Mouse (Mus musculus): ENCODE data around the gene Srd5a2. TPM values are rescaled to one million over a fixed set of nuclear protein-coding genes. Genes with fewer than 3 reads are reported as not detected.

Gene Srd5a2
- polyA plus RNA-seq, 1 experiment, result not detected

DNA sequence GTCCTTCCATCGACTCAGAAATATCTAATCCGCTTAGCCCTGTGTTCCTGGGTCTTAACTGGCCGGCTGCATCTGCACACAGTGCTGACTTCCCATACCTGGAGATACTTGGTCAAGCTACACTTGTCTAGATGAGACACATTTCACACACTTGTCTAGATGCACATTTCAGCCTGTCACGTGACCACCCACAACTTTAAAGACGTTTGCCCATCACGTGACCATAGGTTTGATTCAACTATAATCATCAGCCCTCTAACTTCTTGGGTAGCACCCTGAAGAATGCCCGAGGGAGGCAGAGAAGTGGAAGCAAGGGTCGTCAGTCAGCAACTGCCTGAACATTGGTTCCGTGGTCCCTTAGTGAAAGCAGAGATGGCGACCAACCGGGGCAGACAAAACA, 75.1 kb downstream of the Srd5a2 start:
- Histone ChIP-seq H3K27ac (ENCODE audit: insufficient read depth, low read length) (no peak overlapping the region), H3K4me3 (replicated peaks; ENCODE audit: insufficient read depth, low read depth, low read length) (no peak overlapping the region), H3K27me3 (ENCODE audit: control insufficient read depth, insufficient read depth, low read length) (no peaks in the 10 kb centered on the region), H3K4me1 (ENCODE audit: control insufficient read depth, insufficient read depth, low read length) (no peaks in the 10 kb centered on the region)
- TF ChIP-seq CTCF (IDR thresholded peaks at IDR 0.05; ENCODE audit: borderline replicate concordance, insufficient read depth, low read depth, low read length) (no peak), POLR2A (IDR thresholded peaks at IDR 0.05; ENCODE audit: borderline replicate concordance, insufficient read depth, low read length) (no peak)
- no peak for DNase-seq
- 89% methylated on average over 11 of the region's 11 CpGs for WGBS

DNA sequence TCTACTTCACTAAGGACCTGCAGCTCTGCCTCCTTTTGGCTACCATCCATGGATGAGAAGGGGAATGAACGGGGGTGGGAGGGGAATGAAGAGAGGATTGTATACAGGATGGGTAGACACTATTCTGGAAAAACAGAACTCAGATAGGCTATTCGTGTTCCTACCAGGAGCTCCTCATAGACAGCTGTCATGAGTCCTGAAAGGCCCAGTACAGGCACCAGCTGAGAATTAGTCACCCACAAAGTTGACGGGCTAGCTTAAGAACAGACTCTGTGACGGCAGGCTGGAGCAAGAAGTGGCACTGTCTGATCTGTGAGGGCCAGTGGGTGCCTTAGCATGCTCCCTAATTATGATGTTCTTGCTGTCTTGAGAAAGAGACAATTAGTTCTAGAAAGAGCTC, 76.4 kb downstream of the Srd5a2 start:
- Histone ChIP-seq H3K4me1 (ENCODE audit: control insufficient read depth, insufficient read depth, low read length) (no peaks in the 10 kb centered on the region), H3K27ac (ENCODE audit: insufficient read depth, low read length) (no peak overlapping the region), H3K4me3 (replicated peaks; ENCODE audit: insufficient read depth, low read depth, low read length) (no peak overlapping the region), H3K27me3 (ENCODE audit: control insufficient read depth, insufficient read depth, low read length) (no peaks in the 10 kb centered on the region)
- 35% methylated on average over 4 of the region's 4 CpGs for WGBS
- DNase-seq, result no peak
- TF ChIP-seq CTCF (IDR thresholded peaks at IDR 0.05; ENCODE audit: borderline replicate concordance, insufficient read depth, low read depth, low read length), result no peak
- no peak for TF ChIP-seq POLR2A (IDR thresholded peaks at IDR 0.05; ENCODE audit: borderline replicate concordance, insufficient read depth, low read length)

DNA sequence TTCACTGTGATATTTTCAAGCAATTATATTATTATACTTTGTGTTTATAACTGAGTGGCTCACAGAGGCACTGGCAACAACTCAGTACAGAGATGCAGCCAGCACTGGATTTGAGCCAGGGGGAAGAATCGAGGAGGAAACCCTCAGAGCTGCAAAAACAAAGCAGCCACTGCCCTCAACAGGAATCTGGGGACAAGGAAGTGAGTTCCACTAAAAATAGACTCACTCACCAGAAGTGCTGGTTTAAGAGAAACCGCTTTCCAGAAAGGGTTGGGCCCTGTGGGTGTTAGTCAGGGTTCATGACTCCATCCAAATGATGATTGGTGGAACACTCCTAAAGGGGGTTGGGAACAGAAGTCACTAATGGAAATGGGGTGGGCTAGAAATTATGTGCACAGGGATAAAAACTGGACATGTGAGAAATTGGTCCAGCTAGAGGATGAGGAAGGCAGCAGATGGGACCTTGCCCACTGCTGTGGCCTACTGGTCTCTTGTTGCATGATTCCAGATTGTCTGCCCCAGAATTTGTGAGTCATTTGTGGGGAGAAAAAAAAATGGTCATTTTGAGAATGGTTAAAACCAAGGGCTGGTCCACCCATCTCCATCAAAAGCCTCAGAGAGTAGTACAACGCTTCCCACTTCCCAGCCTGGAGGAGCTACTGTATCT, 77.2 kb downstream of the Srd5a2 start:
- DNase-seq, result peak in 1 of 2 experiments; percentile 14
- TF ChIP-seq POLR2A (IDR thresholded peaks at IDR 0.05; ENCODE audit: borderline replicate concordance, insufficient read depth, low read length) (no peak), CTCF (IDR thresholded peaks at IDR 0.05; ENCODE audit: borderline replicate concordance, insufficient read depth, low read depth, low read length) (no peak)
- no peaks in the 10 kb centered on the region for H3K27me3 ChIP-seq (ENCODE audit: control insufficient read depth, insufficient read depth, low read length)
- H3K27ac ChIP-seq (ENCODE audit: insufficient read depth, low read length), result no peak overlapping the region
- WGBS, result 51% methylated on average over 3 of the region's 3 CpGs
- no peaks in the 10 kb centered on the region for H3K4me1 ChIP-seq (ENCODE audit: control insufficient read depth, insufficient read depth, low read length)
- H3K4me3 ChIP-seq (replicated peaks; ENCODE audit: insufficient read depth, low read depth, low read length), result no peak overlapping the region

Other genes starting within 250 kb of the Srd5a2 start
- 60.6 and 61.9 TPM in 2 replicates for gene Ehd3, start 243.8 kb downstream of the Srd5a2 start, polyA plus RNA-seq (2012; rRNA removed)
- gene Xdh, start 97.7 kb downstream of the Srd5a2 start, polyA plus RNA-seq (2012; rRNA removed), result 4.6 and 5.1 TPM in 2 replicates
- gene Memo1, start 247.6 kb upstream of the Srd5a2 start, polyA plus RNA-seq (2012; rRNA removed), result 32.8 and 33.0 TPM in 2 replicates